Mouse (Mus musculus) kidney, adult 2 months (tissue): ENCODE measurements at regions not wholly inside any gene's neighbourhood (a gene's known extent, or its start where the extent isn't known, plus 50 kb on each side); places are given as distances from the start of the nearest gene placed in this dataset.

ENCODE experiments used
- CTCF ChIP-seq: fragments of 200-500 bp; conservative IDR thresholded peaks from 2 replicates; pipeline ENCODE4 v1.5.1; 2011; ENCODE audit warnings: low read depth, mild to moderate bottlenecking, control low read depth, low read length, moderate library complexity, mixed read lengths; ENCODE audit not compliant: insufficient read depth, insufficient read length
- POLR2A ChIP-seq: fragments of 200-500 bp; IDR thresholded peaks from one replicate; pipeline ENCODE4 v1.6.1; 2011; ENCODE audit warnings: low read depth, low read length, control low read depth

- TF ChIP-seq POLR2A (no peak), CTCF (no peak)
These were observed 101.5 kb upstream of the Foxa2 start for GRCm38 (mm10) chr2:148148272-148148671.
